Mouse (Mus musculus) kidney, adult 2 months (tissue): Measurements from ENCODE around the gene Prp2.

Experiments used
- CTCF ChIP-seq: fragments of 200-500 bp; conservative IDR thresholded peaks from 2 replicates; pipeline ENCODE4 v1.5.1; 2011; ENCODE audit warnings: low read depth, mild to moderate bottlenecking, control low read depth, low read length, moderate library complexity, mixed read lengths; ENCODE audit not compliant: insufficient read depth, insufficient read length
- POLR2A ChIP-seq: fragments of 200-500 bp; IDR thresholded peaks from one replicate; pipeline ENCODE4 v1.6.1; 2011; ENCODE audit warnings: low read depth, low read length, control low read depth

DNA sequence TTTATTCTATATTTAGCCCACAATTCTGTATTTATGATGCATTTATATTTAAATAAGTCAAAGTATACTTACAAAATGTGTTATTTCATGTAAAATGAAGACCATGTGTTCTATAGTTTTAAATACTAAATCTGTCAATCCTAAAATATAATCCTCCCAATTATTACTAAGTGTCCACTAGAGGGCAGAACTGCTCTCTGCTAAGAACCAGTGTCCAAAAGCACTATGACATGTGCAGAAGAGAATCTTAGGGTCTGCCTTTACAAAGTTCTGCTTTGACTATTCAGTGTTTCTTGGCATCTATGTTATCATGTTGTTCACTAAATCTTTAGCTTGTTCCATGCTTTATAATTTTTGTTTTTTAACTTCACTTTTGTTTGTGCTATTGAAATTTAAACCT, 53.7 kb downstream of the Prp2 start:
- TF ChIP-seq CTCF (no peak), POLR2A (no peak)
